Mouse (Mus musculus): ENCODE measurements around the gene Cpa1. TPM values are rescaled to one million over a fixed set of nuclear protein-coding genes. Genes with fewer than 3 reads are reported as not detected.

The Cpa1 gene
- polyA plus RNA-seq (2014; fragmentation: Illumina TruSeq; extraction: RNeasy Lipid Tissue Mini Kit (QIAGEN cat#74804); ENCODE audit: low read depth, low replicate concordance): not detected

GRCm38 (mm10) chr6:30638674-30639268, at the start of gene Cpa1:
Cpa1 (plus strand) TSS chr6:30639218.

GRCm38 (mm10) chr6:30610710-30611109, 28.3 kb upstream of the Cpa1 start, which contains the start of gene Cpa5:
Cpa5 (plus strand) TSS chr6:30611010.

GRCm38 (mm10) chr6:30693350-30693991, 54.5 kb downstream of the Cpa1 start, which contains the start of gene Cep41:
Cep41 (minus strand) TSS chr6:30693749.

Other genes with a start within 250 kb of the Cpa1 start
- gene Zc3hc1, start 248.2 kb upstream of the Cpa1 start, polyA plus RNA-seq (2014; fragmentation: Illumina TruSeq; extraction: RNeasy Lipid Tissue Mini Kit (QIAGEN cat#74804); ENCODE audit: low read depth, low replicate concordance): 2.2 TPM
- 24.2 TPM for gene Klhdc10, start 237.3 kb upstream of the Cpa1 start, polyA plus RNA-seq (2014; fragmentation: Illumina TruSeq; extraction: RNeasy Lipid Tissue Mini Kit (QIAGEN cat#74804); ENCODE audit: low read depth, low replicate concordance)
- 17.3 TPM for gene Tmem209, start 129.4 kb upstream of the Cpa1 start, polyA plus RNA-seq (2014; fragmentation: Illumina TruSeq; extraction: RNeasy Lipid Tissue Mini Kit (QIAGEN cat#74804); ENCODE audit: low read depth, low replicate concordance)
- not detected for gene Ssmem1, start 129.4 kb upstream of the Cpa1 start, polyA plus RNA-seq (2014; fragmentation: Illumina TruSeq; extraction: RNeasy Lipid Tissue Mini Kit (QIAGEN cat#74804); ENCODE audit: low read depth, low replicate concordance)
- gene Cpa2, start 97.6 kb upstream of the Cpa1 start, polyA plus RNA-seq (2014; fragmentation: Illumina TruSeq; extraction: RNeasy Lipid Tissue Mini Kit (QIAGEN cat#74804); ENCODE audit: low read depth, low replicate concordance): not detected
- not detected for gene Cpa4, start 70.8 kb upstream of the Cpa1 start, polyA plus RNA-seq (2014; fragmentation: Illumina TruSeq; extraction: RNeasy Lipid Tissue Mini Kit (QIAGEN cat#74804); ENCODE audit: low read depth, low replicate concordance)
- not detected for gene Cpa5, start 28.2 kb upstream of the Cpa1 start, polyA plus RNA-seq (2014; fragmentation: Illumina TruSeq; extraction: RNeasy Lipid Tissue Mini Kit (QIAGEN cat#74804); ENCODE audit: low read depth, low replicate concordance)
- 3.1 TPM for gene Cep41, start 54.5 kb downstream of the Cpa1 start, polyA plus RNA-seq (2014; fragmentation: Illumina TruSeq; extraction: RNeasy Lipid Tissue Mini Kit (QIAGEN cat#74804); ENCODE audit: low read depth, low replicate concordance)
- 3.8 TPM for gene Mest, start 84.3 kb downstream of the Cpa1 start, polyA plus RNA-seq (2014; fragmentation: Illumina TruSeq; extraction: RNeasy Lipid Tissue Mini Kit (QIAGEN cat#74804); ENCODE audit: low read depth, low replicate concordance)

All from liver, adult 10 weeks (tissue).